Mouse (Mus musculus) heart, adult 2 months (tissue): ENCODE results near the gene Dhx30. TPM values are rescaled to one million over a fixed set of nuclear protein-coding genes. Genes with fewer than 3 reads are reported as not detected.
"Not testable (repeated sequence)": the region's sequence is repeated elsewhere in the genome, so short reads cannot be mapped to it uniquely, and the experiment has no call there.

Experiments
- DNase-seq, 2 experiments: peaks; one replicate each; pipeline ENCODE4 v3.0.0; 2021
- H3K27ac ChIP-seq: fragments of 200-600 bp; 2 replicates; pipeline ENCODE4 v1.8.1; 2022
- H3K27me3 ChIP-seq: fragments of 200-500 bp; 2 replicates; pipeline ENCODE4 v1.6.1; 2012; ENCODE audit warnings: mild to moderate bottlenecking, low read length, inconsistent platforms, mixed read lengths; ENCODE audit not compliant: control insufficient read depth, insufficient read depth
- H3K36me3 ChIP-seq: fragments of 200-500 bp; 2 replicates; pipeline ENCODE4 v1.6.1; 2012; ENCODE audit warnings: low read length, inconsistent platforms; ENCODE audit not compliant: control insufficient read depth, insufficient read depth
- H3K4me1 ChIP-seq: fragments of 200-500 bp; 2 replicates; pipeline ENCODE4 v1.6.1; 2011; ENCODE audit warnings: low read length; ENCODE audit not compliant: control insufficient read depth, insufficient read depth
- H3K4me3 ChIP-seq: fragments of 200-600 bp; 2 replicates; pipeline ENCODE4 v1.8.1; 2022
- H3K79me2 ChIP-seq: fragments of 200-500 bp; replicated peaks from 2 replicates; pipeline ENCODE4 v1.6.1; 2012; ENCODE audit warnings: mild to moderate bottlenecking, inconsistent platforms, low read length, moderate library complexity, mixed read lengths; ENCODE audit not compliant: control insufficient read depth, insufficient read depth
- H3K9ac ChIP-seq: fragments of 200-500 bp; 2 replicates; pipeline ENCODE4 v1.6.1; 2012; ENCODE audit warnings: low read depth, mild to moderate bottlenecking, control low read depth, inconsistent platforms, low read length, mixed read lengths
- CTCF ChIP-seq: fragments of 200-600 bp; IDR thresholded peaks from 2 replicates; pipeline ENCODE4 v1.8.1; 2022; ENCODE audit warnings: antibody characterized with exemption, mild to moderate bottlenecking, moderate library complexity
- EP300 ChIP-seq: fragments of 200-500 bp; IDR thresholded peaks from 2 replicates; pipeline ENCODE4 v1.6.1; 2011; ENCODE audit warnings: low read depth, low read length, control low read depth; ENCODE audit not compliant: insufficient read depth
- POLR2A ChIP-seq: fragments of 200-500 bp; IDR thresholded peaks from 2 replicates; pipeline ENCODE4 v1.6.1; 2011; ENCODE audit warnings: mild to moderate bottlenecking, low read depth, low read length, control low read depth; ENCODE audit not compliant: insufficient read depth
- WGBS: fragments of 180-500 bp; shearing (Covaris S2); methylation state at CpG from one replicate; pipeline ENCODE4 v1.1.7; 2018; 5-methylcytosine and 5-hydroxymethylcytosine counted together
- intact Hi-C: fragments of 180-260 bp; cut with DNase I; formaldehyde crosslinking; loops from one replicate; pipeline ENCODE4 v1.15.1; 2025
- long read RNA-seq: library from polyadenylated mRNA; stranded (forward); transcript quantifications from one replicate; pipeline ENCODE4 v2.0.0, GENCODE M21; 2021
- polyA plus RNA-seq: library from polyadenylated mRNA; depleted of rRNA; stranded (reverse); fragments of >200 nt; gene quantifications from 2 replicates; pipeline ENCODE4 v1.2.3, GENCODE M21; 2012; rRNA removed
- total RNA-seq, 2 experiments: library from RNA; stranded (reverse); gene quantifications; 2 replicates each; pipeline ENCODE4 v1.2.3; 2021

Dhx30 gene
- total RNA-seq (10 to 100 TPM; 64.8 to 68.6 TPM), polyA plus RNA-seq (56.7 and 73.5 TPM in 2 replicates)
- long read RNA-seq, full-length matches to known transcripts: 41 of 73 reads
- long read RNA-seq, partial matches to known transcripts: 13 of 73 reads
- long read RNA-seq, other reads (novel, unspliced or antisense): 19 of 73 reads

- intact Hi-C loops: loop anchor here (1.0 kb wide), 1 partner anchor 14 kb away; no protein-coding TSS in a partner anchor
- 0% methylated on average over 17 of the region's 17 CpGs for WGBS
- no peak for TF ChIP-seq POLR2A
- TF ChIP-seq CTCF: no peak
- no peak for TF ChIP-seq EP300
- Histone ChIP-seq H3K79me2 (no peaks in the 10 kb centered on the region), H3K27me3 (no peaks in the 10 kb centered on the region), H3K4me1 (peaks cover 2% of the 10 kb centered on the region), H3K4me3 (peak within 1 kb of the TSS; percentile 69), H3K27ac (peak within 1 kb of the TSS; percentile 92), H3K36me3 (peaks cover 2% of the 10 kb centered on the region; the same call in 1 of the 2 replicates), H3K9ac (peak within 1 kb of the TSS; percentile 95)
- DNase-seq: no peak
These were observed at the start of gene Dhx30 for GRCm38 (mm10) chr9:110117779-110118139. TSS of gene Dhx30 (minus strand) at chr9:110117830.

- H3K79me2 ChIP-seq: peaks cover 2% of the 10 kb centered on the region; the same call in 1 of the 2 replicates
- H3K27ac ChIP-seq: no peak overlapping the region
- intact Hi-C loops: no loop called here
- TF ChIP-seq EP300 (no peak), POLR2A (no peak), CTCF (no peak)
- no peaks in the 10 kb centered on the region for H3K27me3 ChIP-seq
- no peak overlapping the region for H3K4me3 ChIP-seq
- H3K9ac ChIP-seq: no peak overlapping the region
- peaks cover 2% of the 10 kb centered on the region for H3K4me1 ChIP-seq
- H3K36me3 ChIP-seq: peaks cover 7% of the 10 kb centered on the region
- WGBS: 36% methylated on average over 2 of the region's 2 CpGs
- DNase-seq: no peak
These were observed 45.4 kb upstream of the Dhx30 start for GRCm38 (mm10) chr9:110163071-110163470.

GRCm38 (mm10) chr9:110162441-110162840 lies 44.8 kb upstream of the Dhx30 start:
- Histone ChIP-seq H3K4me3 (no peak overlapping the region), H3K4me1 (peaks cover 2% of the 10 kb centered on the region), H3K9ac (no peak overlapping the region), H3K27me3 (no peaks in the 10 kb centered on the region), H3K79me2 (peaks cover 2% of the 10 kb centered on the region; the same call in 1 of the 2 replicates), H3K27ac (no peak overlapping the region), H3K36me3 (peaks cover 7% of the 10 kb centered on the region)
- intact Hi-C loops: no loop called here
- 79% methylated on average over 5 of the region's 5 CpGs for WGBS
- no peak for DNase-seq
- no peak for TF ChIP-seq POLR2A
- no peak for TF ChIP-seq CTCF
- TF ChIP-seq EP300: no peak

- H3K27ac ChIP-seq, intact Hi-C loops, DNase-seq, H3K9ac ChIP-seq, H3K79me2 ChIP-seq, H3K4me3 ChIP-seq, H3K27me3 ChIP-seq, H3K36me3 ChIP-seq, H3K4me1 ChIP-seq: not testable (repeated sequence)
- WGBS: 96% methylated on average over 2 of the region's 2 CpGs
These were observed 42.9 kb upstream of the Dhx30 start for GRCm38 (mm10) chr9:110160486-110160885.

- TF ChIP-seq POLR2A (no peak), EP300 (no peak), CTCF (no peak)
- Histone ChIP-seq H3K27ac (no peak overlapping the region), H3K79me2 (peaks cover 2% of the 10 kb centered on the region; the same call in 1 of the 2 replicates), H3K4me3 (no peak overlapping the region), H3K27me3 (no peaks in the 10 kb centered on the region), H3K9ac (no peak overlapping the region), H3K36me3 (peaks cover 7% of the 10 kb centered on the region), H3K4me1 (peaks cover 2% of the 10 kb centered on the region)
- no peak for DNase-seq
- intact Hi-C loops: no loop called here
- WGBS: 87% methylated on average over 1 of the region's 1 CpGs
These were observed 41.4 kb upstream of the Dhx30 start for GRCm38 (mm10) chr9:110159036-110159435.

- Histone ChIP-seq H3K27me3 (no peaks in the 10 kb centered on the region), H3K79me2 (no peaks in the 10 kb centered on the region), H3K4me3 (no peak overlapping the region), H3K4me1 (no peaks in the 10 kb centered on the region), H3K36me3 (no peaks in the 10 kb centered on the region), H3K27ac (no peak overlapping the region), H3K9ac (no peak overlapping the region)
- WGBS: 43% methylated on average over 2 of the region's 2 CpGs
- intact Hi-C loops: no loop called here
- TF ChIP-seq EP300: no peak
- TF ChIP-seq CTCF: no peak
- TF ChIP-seq POLR2A: no peak
- no peak for DNase-seq
These were observed 31.0 kb upstream of the Dhx30 start for GRCm38 (mm10) chr9:110148598-110148997.
